Mouse (Mus musculus) lung, postnatal 10 days (tissue): ENCODE measurements around the gene Col6a1.
"Not testable (repeated sequence)": the region's sequence is repeated elsewhere in the genome, so short reads cannot be mapped to it uniquely, and the experiment has no call there.

ENCODE experiments used
- DNase-seq: peaks from one replicate; pipeline ENCODE4 v3.0.0; 2021

Col6a1 gene

DNA sequence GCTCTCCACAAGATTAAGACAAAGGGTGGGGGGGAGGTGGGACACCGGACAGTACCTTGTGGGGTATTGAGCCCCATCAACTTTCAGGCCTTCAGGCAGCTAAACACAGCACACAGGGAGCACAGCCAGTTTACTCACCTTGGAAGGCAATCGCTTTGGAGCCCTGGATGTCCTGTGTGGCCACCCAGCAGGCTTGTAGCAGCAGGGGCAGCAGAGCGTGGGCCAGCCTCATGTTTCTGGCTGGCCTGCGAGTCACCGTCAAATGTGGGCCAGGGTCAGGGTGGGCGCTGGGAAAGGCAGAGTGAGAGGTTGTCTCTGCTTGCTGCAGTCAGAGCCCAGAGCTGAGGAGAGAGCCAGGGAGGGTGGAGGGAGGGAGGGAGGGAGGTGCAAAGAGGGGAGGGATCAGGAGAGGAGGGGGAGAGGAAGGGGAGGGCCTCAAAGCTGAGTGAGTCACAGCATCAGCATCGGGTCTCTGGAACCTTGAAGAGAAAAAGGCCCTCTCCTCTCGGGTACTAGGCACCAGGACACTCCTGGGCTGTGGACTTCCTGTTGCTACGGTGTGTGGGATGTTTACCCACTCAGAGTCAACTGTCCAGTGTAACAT lies at the start of gene Col6a1:
TSS of gene Col6a1 (minus strand) at position 487 of the 604 bp plus-strand sequence.
- DNase-seq, result peak; percentile 73

DNA sequence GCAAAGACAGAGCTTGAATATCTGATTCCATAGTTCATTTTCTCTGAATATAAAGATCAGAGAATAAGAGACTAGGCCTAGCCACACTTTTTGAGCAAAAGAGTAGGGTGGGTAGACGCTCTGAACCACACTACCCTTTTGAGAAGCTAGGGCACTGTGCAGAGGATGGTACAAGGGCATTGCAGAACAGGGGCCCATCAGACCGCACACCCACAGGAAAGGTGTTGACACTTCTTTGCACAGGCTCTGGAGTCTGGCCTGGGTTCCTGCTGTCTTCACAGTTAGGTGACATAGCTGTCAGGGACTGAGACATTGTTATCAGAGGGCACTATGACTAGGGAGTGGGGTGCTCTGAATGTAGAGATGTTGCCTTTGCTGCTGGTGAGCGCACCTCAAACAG lies 45.7 kb upstream of the Col6a1 start:
- no peak for DNase-seq

DNA sequence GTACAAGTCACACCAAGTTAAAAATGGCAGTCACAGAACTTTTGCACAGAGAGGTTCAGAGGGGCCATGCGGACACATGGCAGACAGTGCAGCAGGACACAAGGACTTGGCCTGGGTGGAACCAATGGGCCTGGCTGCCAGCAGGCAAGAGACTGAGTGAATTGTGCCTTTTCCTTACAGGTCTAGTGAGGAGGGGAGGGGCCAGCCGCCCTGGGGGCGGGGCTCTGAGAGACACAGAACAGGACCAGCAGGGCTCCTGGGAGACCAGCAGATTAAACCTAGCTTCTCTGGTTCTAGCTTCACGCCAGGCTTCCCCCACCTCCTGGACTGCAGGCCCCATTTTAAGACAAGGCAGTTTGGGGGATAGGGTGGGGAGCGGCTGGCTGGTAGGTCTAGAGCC lies 45.1 kb upstream of the Col6a1 start:
- DNase-seq, result no peak

DNA sequence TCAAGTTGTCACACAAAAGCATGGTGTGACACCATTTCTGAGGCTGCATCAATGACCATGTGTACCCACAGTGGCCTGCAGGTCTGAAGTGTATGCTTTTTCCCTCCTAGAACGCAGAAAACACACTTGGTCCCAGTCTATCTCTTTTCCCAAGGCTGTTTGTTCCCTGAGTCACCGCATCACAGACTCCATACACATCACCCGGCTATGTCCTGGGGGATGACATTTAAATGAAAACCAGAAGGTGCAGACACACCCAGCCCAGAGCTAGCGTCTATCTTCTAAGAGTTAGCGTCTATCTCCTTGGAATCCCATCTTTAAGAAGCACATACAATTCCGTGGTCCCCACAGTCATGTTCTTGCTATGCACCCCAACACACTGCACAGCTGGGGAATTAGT lies 43.6 kb upstream of the Col6a1 start:
- no peak for DNase-seq

DNA sequence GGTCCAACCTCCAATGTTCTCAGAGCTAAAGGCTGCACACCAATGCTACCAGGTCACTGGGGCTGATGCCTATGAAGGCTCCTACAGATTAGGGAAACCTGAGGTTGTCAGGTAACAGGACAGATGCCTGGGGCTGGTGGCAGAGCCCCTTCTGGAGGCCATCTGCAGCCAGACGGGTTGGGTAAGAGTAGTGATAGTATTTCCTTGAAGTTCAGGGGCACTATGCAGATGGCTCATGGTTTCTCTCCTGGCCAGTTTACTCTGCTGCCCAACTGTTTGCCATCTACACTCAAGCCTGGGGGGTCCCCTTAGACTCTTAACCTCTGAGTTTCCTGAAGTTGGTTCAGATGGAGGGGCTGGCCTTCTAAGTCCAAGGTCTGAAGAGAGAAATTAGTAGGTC lies 40.2 kb upstream of the Col6a1 start:
- no peak for DNase-seq

DNA sequence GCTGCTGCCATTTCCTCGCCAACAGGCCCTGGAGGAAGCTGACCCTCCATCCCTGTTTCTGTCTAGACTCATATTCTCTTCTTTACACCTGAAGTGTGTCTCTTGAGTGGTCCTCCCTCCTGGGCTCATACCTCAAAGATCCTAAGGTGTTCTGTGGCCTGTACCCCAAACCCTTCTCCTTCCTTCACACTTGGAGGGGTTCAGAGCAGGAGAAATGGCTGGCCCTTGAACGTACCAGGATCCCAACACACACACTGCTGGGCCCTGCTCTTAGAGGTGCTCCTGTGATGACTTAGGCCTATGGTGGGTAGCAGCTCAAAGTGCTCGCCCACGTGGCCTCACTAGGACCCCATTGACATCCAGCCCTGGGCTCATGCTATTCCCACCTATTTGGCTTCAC lies 39.0 kb upstream of the Col6a1 start:
- no peak for DNase-seq

DNA sequence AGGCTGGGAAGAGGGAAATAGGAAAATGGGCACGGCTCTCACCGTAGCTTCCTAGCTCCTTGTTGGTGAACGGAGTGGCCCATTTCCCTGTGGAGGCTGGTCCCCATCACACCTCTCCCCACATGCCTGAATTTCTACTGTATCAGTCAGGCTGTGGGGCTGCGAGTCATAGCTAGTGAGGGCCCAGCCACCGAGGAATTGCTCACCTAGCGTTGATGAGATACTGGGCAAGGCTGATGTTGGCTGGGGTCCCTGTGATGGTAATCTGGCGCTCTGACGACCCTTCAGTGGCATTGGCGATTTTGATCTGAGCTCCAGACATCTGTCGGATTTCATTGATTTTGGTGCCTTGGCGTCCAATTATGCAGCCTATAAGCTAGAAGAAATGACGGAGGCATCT lies 37.0 kb upstream of the Col6a1 start:
- DNase-seq, result no peak

DNA sequence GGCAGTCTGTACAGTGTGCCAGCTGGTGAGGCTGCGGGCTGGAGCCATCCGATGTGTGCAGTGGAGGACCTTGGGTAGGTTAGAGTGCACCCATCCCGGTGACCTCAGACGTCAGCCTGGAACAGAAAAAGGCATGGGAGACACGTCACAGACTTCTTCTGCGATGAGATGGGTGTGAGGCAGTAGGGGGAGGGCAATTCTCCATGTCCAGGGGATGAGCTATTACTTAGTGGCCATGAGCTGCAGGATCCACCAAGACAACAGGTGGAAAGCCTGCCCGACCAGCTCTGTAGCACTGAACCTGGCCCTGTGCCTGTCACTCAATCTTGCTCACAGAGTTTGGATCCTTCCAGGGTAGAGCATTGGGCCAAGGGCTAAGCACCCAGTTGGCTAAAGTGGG lies 36.4 kb upstream of the Col6a1 start:
- DNase-seq, result no peak

DNA sequence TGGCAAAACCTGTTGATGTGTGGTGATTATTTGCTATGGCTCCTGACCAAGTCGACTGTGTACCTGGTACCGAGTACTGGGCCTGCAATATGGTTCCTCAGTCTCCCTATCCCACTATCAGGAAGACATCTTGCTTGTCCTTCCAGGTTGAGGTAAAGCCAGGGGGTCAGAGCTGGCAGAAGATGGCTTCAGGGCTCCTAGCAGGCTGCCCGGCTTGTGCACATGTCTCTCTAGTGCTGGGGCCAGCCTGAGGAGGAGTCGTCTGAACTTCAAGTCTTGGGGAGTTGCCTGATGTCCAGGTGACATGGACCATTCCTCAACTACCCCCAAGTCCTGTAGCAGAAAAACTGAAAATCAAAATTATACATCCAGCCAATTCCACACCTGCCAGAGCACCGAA lies 33.9 kb upstream of the Col6a1 start:
- no peak for DNase-seq

DNA sequence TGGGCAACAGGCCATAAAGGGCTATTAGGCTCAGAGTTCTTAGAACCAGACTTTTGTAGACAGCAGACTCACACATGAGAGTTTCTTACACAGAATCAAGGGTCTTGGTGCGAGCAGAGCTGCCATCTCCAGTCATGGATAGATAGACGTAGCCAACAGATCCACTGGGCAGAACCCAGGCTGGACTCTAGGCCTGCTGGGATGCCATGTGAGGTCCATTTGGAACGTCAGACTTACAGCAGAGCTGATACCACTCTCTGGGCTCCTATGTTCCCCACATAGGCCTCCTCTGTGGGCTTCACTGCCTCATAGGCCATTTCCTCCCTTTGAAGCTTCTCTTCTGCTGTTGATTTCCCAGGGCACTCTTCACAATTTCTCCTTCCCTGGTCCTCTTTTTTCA lies 27.7 kb upstream of the Col6a1 start:
- no peak for DNase-seq

DNA sequence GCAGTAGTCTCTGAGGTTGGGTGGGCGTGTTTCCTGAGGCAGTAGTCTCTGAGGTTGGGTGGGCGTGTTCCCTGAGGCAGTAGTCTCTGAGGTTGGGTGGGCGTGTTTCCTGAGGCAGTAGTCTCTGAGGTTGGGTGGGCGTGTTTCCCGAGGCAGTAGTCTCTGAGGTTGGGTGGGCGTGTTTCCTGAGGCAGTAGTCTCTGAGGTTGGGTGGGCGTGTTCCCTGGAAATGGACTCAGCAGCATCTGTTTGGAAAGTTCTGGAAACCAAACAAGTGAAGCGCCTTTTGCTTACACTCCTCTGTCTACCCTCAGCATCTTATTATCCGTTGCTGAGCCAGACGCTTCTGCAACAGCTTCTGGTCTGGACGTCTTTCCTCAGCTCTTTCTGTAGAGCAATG lies 18.3 kb upstream of the Col6a1 start:
- DNase-seq, result not testable (repeated sequence)

DNA sequence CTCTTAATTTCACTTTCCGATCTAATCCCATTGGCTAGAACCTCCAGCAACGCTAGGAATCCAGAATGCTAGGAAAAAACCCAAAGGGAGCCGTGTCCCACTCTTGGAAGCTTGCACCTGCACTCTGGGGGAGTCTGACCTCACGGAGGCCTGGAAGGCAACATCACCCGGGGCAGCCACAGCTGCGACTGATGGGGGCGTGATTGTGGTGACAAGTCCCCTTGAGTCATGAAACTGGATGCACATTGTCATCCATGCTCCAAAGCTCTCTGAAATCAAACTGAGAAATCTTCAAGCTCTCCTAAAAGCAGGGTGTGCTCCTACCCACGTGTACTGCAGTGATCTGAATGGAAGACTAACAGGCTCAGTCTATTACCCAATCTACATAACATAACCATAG lies 10.8 kb upstream of the Col6a1 start:
- no peak for DNase-seq

DNA sequence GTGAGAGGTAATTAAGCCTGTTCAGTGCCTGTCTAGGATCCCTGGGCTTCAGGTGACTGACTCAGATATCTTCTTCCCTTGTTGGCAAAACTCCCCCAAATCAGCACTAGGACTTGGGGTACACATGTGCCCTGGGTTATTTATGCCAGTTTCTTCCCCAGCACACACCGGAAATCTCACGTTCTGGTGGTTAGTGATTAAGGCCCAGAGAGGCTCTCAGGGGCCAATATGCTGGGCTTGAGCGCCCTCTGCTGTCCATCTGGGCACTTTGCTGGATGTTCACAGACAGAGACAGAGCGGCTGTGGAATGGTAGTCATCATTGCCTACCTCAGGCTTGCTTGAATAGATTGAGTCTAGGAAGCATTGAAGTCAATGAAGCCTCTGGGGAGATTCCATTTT lies 9.0 kb upstream of the Col6a1 start:
- DNase-seq, result peak; percentile 86

DNA sequence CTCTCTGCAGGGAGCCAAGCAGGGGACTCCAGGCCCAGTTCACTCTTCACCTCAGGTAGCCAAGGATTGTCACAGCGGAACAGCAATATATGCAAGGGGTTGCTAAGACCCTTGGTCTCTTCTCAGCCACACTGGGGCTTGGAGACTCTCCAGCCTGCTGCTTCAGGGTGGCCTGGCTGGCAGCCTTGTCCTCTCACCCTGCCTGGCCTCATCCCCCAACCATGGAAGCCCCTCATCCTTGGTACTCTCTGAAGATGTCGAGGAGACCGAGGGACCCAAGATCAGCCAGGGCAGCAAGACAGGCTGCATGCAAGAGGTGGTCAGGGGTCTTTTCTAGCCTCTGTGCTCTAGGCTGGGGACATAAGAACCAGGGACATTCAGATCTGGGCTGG lies 7.7 kb upstream of the Col6a1 start:
- no peak for DNase-seq

DNA sequence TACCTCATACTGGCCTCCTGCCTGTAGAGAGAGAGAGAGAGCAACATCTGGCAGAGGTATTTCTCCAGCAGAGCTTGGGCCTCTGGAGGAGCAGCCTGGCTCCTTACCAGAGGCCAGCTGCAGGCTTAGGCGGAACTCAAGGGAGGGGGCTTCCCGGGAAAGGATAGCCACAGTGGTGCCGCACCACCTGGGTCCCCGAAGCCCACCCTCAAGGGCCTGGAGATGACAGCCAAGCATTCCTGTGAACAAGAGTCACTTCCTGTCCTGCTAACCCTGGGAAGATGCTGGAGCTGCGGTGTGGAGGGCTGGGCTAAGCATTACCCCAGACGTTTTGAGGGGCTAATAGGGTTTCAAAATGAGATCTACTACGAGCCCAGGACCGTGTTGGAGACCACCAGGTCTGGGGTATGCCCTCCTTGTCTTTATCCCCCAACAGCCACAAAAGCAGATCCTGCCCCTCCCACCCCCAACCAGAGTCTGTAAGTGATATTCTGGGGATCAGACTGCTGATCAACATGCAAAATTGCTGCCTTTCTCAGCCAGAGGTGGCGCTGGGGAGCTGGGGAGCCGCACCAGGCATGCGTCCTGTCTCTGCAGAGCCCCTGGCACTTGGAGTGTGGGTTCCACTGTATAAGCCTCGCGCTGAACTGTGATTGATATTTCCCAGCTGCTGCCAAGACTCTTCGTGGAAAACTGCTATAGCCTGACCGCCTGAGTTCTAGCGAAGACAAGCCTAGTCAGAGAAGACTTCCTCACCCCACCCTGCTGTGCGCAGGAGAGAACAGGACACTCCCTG lies 7.1 kb upstream of the Col6a1 start:
- peak; percentile 96 for DNase-seq

DNA sequence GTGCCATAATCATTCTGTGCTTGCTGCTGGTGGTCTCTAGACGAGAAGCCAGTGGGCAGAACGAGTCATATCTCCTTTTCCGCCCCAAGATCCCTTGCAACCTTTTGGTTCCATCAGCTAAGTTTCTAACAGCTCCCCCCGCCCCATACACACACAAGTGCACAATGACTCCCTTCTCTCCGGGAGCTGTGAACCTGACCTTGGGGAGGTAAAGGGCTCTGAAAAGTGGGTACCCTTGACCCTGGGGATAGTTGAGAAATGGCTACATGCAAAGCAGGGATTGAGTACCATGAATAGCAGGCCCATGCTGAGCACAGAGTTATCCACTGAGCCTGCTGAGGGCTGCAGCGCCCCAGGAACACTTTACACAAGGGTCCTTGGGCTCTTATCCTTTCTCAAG lies 6.4 kb upstream of the Col6a1 start:
- DNase-seq, result no peak

DNA sequence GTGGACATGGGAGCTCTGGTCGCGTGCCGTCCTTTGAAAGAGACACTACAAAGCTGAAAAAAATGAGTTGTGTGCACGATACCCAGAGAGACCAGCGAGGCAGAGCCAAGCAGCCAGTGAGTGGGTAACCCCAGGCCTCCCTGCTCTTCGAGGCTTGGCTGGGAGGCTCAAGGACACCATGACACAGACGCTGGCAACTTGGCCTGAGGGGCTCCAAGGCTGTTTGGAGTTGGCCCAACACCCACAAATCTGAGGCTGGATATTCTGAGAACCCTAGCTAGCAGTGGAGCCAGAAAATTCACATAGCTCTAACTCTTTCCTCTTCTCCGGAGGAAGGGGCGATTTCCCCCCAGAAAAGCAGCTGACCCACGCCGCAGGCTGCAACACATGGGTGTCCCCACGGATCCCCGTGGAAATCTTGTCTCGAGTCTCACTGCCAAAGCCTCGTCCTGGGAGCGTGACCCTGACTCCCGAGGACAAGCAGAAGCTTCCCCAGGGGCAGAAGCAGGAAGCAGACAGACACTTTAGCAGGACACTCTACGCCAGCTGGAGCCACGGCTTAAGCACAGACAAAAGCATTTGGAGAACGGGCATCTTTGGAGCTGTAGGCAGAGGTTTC lies 5.8 kb upstream of the Col6a1 start:
- DNase-seq, result peak; percentile 65

DNA sequence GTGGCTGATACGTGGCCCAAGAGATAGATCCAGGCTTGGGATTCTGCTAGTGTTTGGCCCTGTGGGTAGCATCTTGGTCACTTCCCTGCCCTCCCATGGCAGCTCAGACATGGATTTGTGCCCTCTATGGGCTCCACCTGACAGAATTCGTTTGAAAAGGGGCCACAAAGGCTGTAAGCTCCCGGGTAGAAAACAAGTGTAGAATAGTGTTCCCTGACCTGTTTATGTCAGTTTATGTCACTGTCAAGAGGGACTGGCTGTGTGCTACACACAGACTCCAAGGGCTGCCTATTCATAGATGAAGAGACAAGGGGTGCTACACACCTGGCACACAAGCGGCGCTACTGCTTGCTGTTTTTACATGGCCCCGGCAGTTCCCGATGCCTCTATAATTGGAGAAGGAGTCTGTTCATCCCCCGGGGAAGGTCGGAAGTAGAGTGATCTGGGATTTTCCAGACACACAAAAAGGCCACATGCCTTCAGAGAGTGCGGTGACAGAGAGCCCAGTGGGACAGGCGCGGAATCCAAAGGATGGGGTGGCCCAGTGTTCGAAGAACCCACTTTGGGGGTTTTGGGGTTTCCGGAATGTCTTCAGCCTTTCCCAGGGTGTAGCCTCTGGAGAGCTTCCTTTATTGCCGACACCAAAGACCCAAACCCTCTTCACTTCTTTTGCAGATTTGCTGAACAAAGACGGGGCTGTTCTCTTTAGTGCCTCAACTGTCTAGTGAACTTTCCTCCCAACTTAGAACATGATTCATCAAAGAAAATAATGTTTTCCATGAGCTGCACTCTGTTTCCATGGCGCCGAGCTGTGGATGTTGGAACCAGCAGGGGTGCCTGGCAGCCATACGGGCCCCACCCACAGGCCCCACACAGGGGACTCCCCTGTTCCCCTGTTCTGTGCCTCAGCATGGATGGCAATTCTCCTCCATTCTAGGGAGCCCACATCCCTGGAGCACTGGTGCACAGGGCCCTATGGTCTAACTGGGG lies 4.0 kb upstream of the Col6a1 start:
- peak; percentile 63 for DNase-seq

DNA sequence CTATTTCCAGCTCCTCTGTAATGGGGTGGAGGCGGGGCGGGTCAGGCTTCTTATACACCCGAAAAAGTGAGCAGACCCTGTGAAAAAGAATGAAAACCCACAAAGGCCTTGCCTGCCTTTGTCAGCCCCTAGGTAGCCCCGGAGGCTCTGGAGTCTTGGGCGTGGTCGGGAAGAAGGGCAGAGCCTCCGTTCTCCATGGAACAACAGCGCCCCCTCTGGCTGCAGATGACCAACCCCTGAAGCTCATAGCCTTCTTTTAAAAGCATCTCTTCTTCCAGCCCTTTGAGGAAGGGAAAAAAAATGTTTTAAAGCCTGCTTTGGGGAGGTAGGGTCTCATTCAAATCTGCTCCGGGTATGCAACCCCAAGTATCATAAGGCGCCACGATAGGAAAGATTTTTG lies 2.4 kb upstream of the Col6a1 start:
- peak; percentile 93 for DNase-seq

DNA sequence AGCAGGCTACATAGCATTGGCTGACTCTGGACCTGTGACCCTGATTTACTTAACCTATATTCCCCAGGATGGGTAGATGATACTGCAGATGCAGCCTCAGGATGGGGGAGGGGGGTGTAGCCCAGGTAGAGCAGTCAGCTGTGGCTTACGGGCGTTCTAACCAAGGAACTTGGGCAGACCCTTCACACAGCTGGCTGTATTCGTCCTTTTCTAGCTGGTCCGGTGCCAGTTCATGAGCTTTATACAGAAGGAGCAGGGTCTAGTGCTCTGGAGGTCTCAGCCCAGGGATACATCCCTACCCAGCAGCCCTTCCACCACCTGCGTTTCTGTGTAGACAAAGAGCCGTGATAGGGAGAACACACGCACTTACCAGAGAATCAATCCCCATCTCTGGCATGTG lies 1.3 kb upstream of the Col6a1 start:
- no peak for DNase-seq

DNA sequence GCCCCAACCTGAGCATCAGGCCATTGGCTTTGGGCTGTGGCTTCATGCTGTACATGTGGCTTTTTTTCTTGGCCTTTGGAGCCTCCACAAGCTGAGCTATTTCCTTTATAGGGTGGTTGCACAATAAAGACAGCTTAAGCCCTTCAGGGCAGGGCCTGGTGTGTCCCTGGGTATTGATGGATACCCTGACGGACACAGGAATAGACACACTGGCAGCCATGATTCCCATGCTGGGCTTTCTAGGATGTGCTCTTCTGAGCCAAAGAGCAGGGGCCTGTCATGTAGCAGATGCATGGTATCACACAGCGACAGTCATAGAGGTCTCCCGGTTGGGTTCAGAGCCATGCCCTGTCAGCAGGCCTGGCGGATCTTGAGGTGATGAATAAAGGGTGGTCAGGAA lies 898 bp upstream of the Col6a1 start:
- DNase-seq, result no peak

DNA sequence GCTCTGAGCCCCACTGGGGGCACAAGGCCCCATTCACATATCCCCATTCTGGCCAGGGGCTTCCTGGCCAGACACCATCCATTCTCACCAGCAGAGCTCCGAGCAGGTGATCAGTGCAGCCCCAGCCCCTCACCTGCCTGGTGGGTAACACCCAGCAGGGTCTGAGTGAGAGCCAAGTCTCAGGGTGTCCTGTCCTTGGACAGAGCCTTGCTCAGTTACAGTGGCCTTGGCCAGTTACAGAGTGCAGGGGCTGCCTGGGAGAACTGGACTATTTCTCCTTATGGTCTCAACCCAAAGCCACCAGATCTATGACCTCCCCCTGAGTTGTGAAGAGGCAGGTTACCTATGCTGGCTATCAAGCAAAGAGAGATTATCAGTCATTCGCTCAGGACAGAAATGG lies 871 bp downstream of the Col6a1 start:
- DNase-seq, result no peak

DNA sequence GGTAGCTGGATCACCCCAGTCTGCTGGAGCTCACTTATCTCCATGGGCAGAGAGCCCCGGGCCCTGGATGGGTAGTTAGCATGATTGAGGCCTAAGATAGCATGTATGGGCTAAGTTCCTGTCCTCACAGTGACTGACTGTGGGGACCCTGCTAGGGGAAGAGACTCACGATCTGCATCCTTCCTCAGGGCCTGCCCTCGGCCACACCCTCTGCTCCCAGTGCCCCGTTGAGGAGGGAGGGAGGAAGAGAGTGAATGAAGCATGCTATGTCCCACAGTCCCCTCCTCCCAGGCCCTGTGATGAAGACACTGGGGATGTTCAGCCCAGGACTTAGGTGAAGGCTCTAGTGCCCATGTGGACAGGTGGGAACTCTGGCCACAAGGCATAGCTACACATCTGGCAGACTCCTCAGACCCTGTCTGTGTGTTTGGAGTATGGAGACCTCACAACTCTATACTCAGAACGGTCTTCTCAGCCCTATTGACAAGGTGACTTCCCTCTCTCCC lies 1.7 kb downstream of the Col6a1 start:
- DNase-seq, result no peak
